Mouse (Mus musculus) heart, postnatal 25 days (tissue): Measurements from ENCODE around the gene Napsa. TPM values are rescaled to one million over a fixed set of nuclear protein-coding genes. Genes with fewer than 3 reads are reported as not detected.

ENCODE experiments used
- DNase-seq: peaks from one replicate; pipeline ENCODE4 v3.0.0; 2022; ENCODE audit warnings: low spot score
- intact Hi-C: fragments of 180-260 bp; cut with DNase I; formaldehyde crosslinking; loops from one replicate; pipeline ENCODE4 v1.15.1; 2025
- total RNA-seq, 2 experiments: library from RNA; stranded (reverse); gene quantifications; 2 replicates each; pipeline ENCODE4 v1.2.3; 2021

Gene Napsa
- total RNA-seq, 2 experiments from 2014 or later = 0.31 to 0.64 TPM

GRCm38 (mm10) chr7:44564486-44564885, 7.7 kb upstream of the Napsa start:
- intact Hi-C loops = no loop called here
- no peak for DNase-seq

- intact Hi-C loops = no loop called here
- no peak for DNase-seq
Measured at GRCm38 (mm10) chr7:44565414-44565813, 6.8 kb upstream of the Napsa start.

- no peak for DNase-seq
- intact Hi-C loops = no loop called here
Measured at GRCm38 (mm10) chr7:44568803-44569202, 3.4 kb upstream of the Napsa start.

GRCm38 (mm10) chr7:44570989-44571388, 1.2 kb upstream of the Napsa start:
- intact Hi-C loops = no loop called here
- DNase-seq = no peak

- intact Hi-C loops = no loop called here
- DNase-seq = no peak
Measured at GRCm38 (mm10) chr7:44571811-44572210, 369 bp upstream of the Napsa start.

GRCm38 (mm10) chr7:44572956-44573484, 840 bp downstream of the Napsa start:
- intact Hi-C loops = no loop called here
- no peak for DNase-seq

GRCm38 (mm10) chr7:44576333-44576844, 4.2 kb downstream of the Napsa start:
- intact Hi-C loops = no loop called here
- no peak for DNase-seq

GRCm38 (mm10) chr7:44581637-44582036, 9.5 kb downstream of the Napsa start:
- intact Hi-C loops = no loop called here
- no peak for DNase-seq

GRCm38 (mm10) chr7:44582709-44583108, 10.5 kb downstream of the Napsa start:
- intact Hi-C loops = no loop called here
- DNase-seq = no peak

GRCm38 (mm10) chr7:44583146-44583545, 11.0 kb downstream of the Napsa start:
- DNase-seq = no peak
- intact Hi-C loops = no loop called here

- DNase-seq = no peak
- intact Hi-C loops = no loop called here
Measured at GRCm38 (mm10) chr7:44584265-44584804, 12.2 kb downstream of the Napsa start.

DNA sequence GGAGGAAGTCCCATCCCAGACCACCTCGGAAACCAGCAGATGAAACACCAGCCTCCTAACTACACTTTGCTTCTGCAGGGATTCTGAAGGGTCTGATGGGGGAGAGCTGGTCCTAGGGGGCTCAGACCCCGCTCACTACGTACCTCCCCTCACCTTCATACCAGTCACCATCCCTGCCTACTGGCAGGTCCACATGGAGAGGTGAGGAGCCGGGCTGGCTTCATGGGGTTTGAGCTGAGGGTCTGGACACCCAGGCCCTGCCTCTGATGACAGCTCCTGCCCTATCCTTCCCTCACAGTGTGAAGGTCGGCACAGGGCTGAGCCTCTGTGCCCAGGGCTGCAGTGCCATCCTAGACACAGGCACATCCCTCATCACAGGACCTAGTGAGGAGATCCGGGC, 12.7 kb downstream of the Napsa start:
- intact Hi-C loops = no loop called here
- DNase-seq = no peak

DNA sequence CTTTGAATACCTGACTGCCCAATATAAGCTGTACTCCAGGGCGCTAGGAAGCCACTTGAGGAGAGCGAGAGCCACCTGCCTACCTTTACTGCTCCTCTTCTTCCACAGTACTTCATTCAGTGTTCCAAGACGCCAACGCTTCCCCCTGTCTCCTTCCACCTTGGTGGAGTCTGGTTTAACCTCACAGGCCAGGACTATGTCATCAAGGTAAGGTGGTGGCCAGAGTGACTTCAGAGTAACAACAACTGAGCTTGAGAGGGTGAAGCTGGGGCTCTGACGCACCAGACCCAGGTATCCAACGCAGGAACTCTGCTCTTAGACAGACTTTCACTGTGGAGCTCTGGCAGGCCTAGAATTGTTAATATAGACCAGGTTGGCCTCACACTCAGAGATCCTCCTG, 13.4 kb downstream of the Napsa start:
- intact Hi-C loops = no loop called here
- no peak for DNase-seq

GRCm38 (mm10) chr7:44586518-44586917, 14.3 kb downstream of the Napsa start:
- intact Hi-C loops = no loop called here

GRCm38 (mm10) chr7:44586930-44587329, 14.8 kb downstream of the Napsa start:
- intact Hi-C loops = no loop called here
- DNase-seq = no peak

More at GRCm38 (mm10) chr7:44586518-44586917, 14.3 kb downstream of the Napsa start:
- DNase-seq = no peak

GRCm38 (mm10) chr7:44587676-44588075, 15.5 kb downstream of the Napsa start:
- intact Hi-C loops = no loop called here

GRCm38 (mm10) chr7:44588338-44588737, 16.2 kb downstream of the Napsa start:
- intact Hi-C loops = no loop called here
- no peak for DNase-seq

More at GRCm38 (mm10) chr7:44587676-44588075, 15.5 kb downstream of the Napsa start:
- DNase-seq = no peak

- intact Hi-C loops = no loop called here
- DNase-seq = peak; percentile 23
Measured at GRCm38 (mm10) chr7:44589149-44589548, 17.0 kb downstream of the Napsa start.

- no peak for DNase-seq
- intact Hi-C loops = no loop called here
Measured at GRCm38 (mm10) chr7:44589946-44590345, 17.8 kb downstream of the Napsa start.

DNA sequence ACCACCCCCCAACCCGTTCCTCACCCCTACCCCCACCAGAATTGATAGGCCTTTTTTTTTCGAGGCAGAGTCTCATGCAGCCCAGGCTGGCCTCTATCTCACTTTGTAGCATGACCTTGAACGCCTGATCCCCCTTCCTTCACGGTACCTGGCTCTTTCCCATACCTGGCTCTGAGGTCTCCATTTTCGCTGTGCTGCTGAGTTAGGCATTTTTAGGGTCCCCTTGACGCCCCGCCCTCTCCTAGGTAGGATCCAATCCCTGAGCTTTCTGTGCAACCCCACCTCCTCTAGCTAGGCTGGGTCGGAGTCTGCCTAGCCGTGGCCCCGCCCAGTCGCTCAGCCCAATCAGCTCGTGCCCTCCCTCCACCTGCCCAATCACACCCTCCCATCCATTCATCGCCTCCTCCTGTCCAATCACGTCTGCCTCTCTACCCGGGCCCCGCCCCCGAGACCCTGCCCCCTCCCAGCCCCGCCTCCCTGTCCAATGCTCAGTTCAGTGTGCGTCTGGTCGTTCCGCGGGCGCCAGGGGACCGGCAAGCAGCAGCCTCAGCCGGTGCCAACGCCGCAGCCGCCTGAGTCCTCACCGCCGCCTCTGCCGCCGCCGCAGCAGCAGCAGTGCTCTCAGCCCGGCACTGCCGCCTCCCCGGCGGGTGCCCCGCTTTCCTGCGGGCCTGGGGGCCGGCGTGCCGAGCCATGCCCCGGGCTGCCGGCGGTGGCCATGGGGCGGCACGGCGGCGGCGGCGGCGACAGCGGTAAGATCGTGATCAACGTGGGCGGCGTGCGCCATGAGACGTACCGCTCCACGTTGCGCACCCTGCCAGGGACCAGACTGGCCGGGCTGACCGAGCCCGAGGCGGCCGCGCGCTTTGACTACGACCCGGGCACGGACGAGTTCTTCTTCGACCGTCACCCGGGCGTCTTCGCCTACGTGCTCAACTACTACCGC, 18.5 kb downstream of the Napsa start, which contains the start of gene Kcnc3:
Kcnc3 (plus strand) TSS at position 263 of the 946 bp plus-strand sequence.
- intact Hi-C loops = no loop called here
- DNase-seq = peak; percentile 58
